Mouse (Mus musculus): ENCODE results near the gene Itsn1.

DNA sequence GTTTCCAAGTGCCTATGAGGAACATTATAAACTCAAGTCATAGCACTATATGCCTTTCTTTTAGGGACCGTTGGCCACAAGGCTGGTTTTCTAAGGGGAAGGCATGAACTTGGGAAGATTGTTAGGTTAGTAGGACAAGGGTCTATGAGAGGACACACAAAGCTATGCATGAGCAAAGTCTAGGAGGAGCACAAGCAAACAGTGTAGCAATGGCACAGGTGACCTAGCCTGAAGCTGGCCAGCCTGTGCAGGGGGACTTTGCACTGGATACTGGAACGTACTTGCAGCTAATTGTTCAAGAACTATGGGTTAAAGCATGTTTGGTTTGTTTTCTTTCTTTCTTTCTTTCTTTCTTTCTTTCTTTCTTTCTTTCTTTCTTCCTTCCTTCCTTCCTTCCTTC, 66.0 kb downstream of the Itsn1 start:
- TF ChIP-seq CTCF (conservative IDR thresholded peaks at IDR 0.05; ENCODE audit: low read length) (no peak), POU5F1 (IDR thresholded peaks at IDR 0.05; ENCODE audit: borderline replicate concordance, low read length) (no peak)

Measured in E14TG2a.4 (cell line).